In genomic region chr8:70696019-70696885, GRCm38 (mm10) we compare ENCODE assay signal across 8 mouse cellular contexts. TPM values are rescaled to one million over a fixed set of nuclear protein-coding genes. Genes with fewer than 3 reads are reported as not detected.
DNase-seq lines count a peak whose midpoint lies in the region; ATAC-seq and TF ChIP-seq lines count a peak whose summit lies in the region.

No protein-coding gene starts in this region.

- intact Hi-C loops in left cerebral cortex, adult 2 months (cut with DNase I) = no loop called here

- peak overlapping the region; percentile 43 for H3K4me2 ChIP-seq in kidney, embryonic 14.5 days (replicated peaks; ENCODE audit: low read depth, low read length)

- no peak overlapping the region for H3K4me3 ChIP-seq in left cerebral cortex, adult 2 months
- H3K4me3 ChIP-seq in heart, embryonic 10.5 days = peak overlapping the region; percentile 48
- peak overlapping the region; percentile 14; the same call in 1 of the 2 replicates for H3K4me3 ChIP-seq in kidney, embryonic 14.5 days (ENCODE audit: low read length)
- H3K4me3 ChIP-seq in small intestine, adult 2 months (ENCODE audit: low read depth, low read length) = peak overlapping the region; percentile 41

- no peak for TF ChIP-seq CTCF in left cerebral cortex, adult 2 months (IDR thresholded peaks at IDR 0.05)
- no peak for TF ChIP-seq CTCF in small intestine, adult 2 months (IDR thresholded peaks at IDR 0.05; ENCODE audit: extremely low read depth, insufficient read length, insufficient replicate concordance, low read depth, low read length)

- DNase-seq in left cerebral cortex, adult 2 months (ENCODE audit: extremely low spot score in 1 of 2, low spot score in 2 of 2) = peak in 1 of 2 experiments; percentile 49
- DNase-seq in left cerebral cortex, adult 11 months (ENCODE audit: low spot score) = no peak
- DNase-seq in embryo, embryonic 11 days = peak; percentile 93
- peak; percentile 94 for DNase-seq in heart, embryonic 10.5 days (ENCODE audit: low spot score)
- peak; percentile 85 for DNase-seq in lung, postnatal 14 days
- no peak for DNase-seq in frontal cortex, postnatal 25 days (ENCODE audit: low spot score in 2 of 2)

- ATAC-seq in kidney, embryonic 14.5 days (ENCODE audit: low FRiP score, low TSS enrichment) = 0 out of 2 replicates have a peak, but pooled peaks have one; percentile 2

- 6% methylated on average over 31 of the region's 31 CpGs for WGBS in heart, embryonic 10.5 days
- 4% methylated on average over 31 of the region's 31 CpGs for WGBS in kidney, embryonic 14.5 days
- WGBS in small intestine, adult 2 months = 3% methylated on average over 31 of the region's 31 CpGs

- no peak for TF ChIP-seq POLR2A in small intestine, adult 2 months (IDR thresholded peaks at IDR 0.05; ENCODE audit: low read depth, low read length)

- no peaks in the 10 kb centered on the region for H3K9me3 ChIP-seq in heart, embryonic 10.5 days
- H3K9me3 ChIP-seq in kidney, embryonic 14.5 days (ENCODE audit: control insufficient read depth, low read length) = no peaks in the 10 kb centered on the region

- H3K4me1 ChIP-seq in heart, embryonic 10.5 days = peaks cover 64% of the 10 kb centered on the region
- peaks cover 56% of the 10 kb centered on the region for H3K4me1 ChIP-seq in kidney, embryonic 14.5 days (ENCODE audit: control insufficient read depth, insufficient read depth, low read length)
- peaks cover 45% of the 10 kb centered on the region for H3K4me1 ChIP-seq in small intestine, adult 2 months (ENCODE audit: control insufficient read depth, insufficient read depth, insufficient read length, low read length)

- peak overlapping the region; percentile 69 for H3K27ac ChIP-seq in left cerebral cortex, adult 2 months
- H3K27ac ChIP-seq in heart, embryonic 10.5 days = peak overlapping the region; percentile 99
- peak overlapping the region; percentile 92 for H3K27ac ChIP-seq in kidney, embryonic 14.5 days (ENCODE audit: low read depth, low read length)
- peak overlapping the region; percentile 89 for H3K27ac ChIP-seq in small intestine, adult 2 months (ENCODE audit: insufficient read depth, low read depth, low read length)

- H3K27me3 ChIP-seq in heart, embryonic 10.5 days (ENCODE audit: insufficient read depth, poor library complexity, severe bottlenecking) = no peaks in the 10 kb centered on the region
- H3K27me3 ChIP-seq in kidney, embryonic 14.5 days (ENCODE audit: control insufficient read depth, insufficient read depth, low read length) = no peaks in the 10 kb centered on the region
- no peaks in the 10 kb centered on the region for H3K27me3 ChIP-seq in small intestine, adult 2 months (ENCODE audit: control insufficient read depth, insufficient read depth, low read length)

- H3K36me3 ChIP-seq in heart, embryonic 10.5 days = peaks cover 2% of the 10 kb centered on the region; the same call in 1 of the 2 replicates
- peaks cover 2% of the 10 kb centered on the region; the same call in 1 of the 2 replicates for H3K36me3 ChIP-seq in kidney, embryonic 14.5 days (ENCODE audit: control insufficient read depth, insufficient read depth, low read length)
- peaks cover 5% of the 10 kb centered on the region for H3K36me3 ChIP-seq in small intestine, adult 2 months (ENCODE audit: control insufficient read depth, insufficient read depth, low read length)

- peak overlapping the region; percentile 52 for H3K9ac ChIP-seq in kidney, embryonic 14.5 days (ENCODE audit: low read depth, low read length)

RNA-seq across cellular contexts. Expression of gene Jund, which starts 2.5 kb away (rescaled TPM):
- total RNA-seq in left cerebral cortex, adult 2 months (2021) = 100 to 1,000 TPM; 247 to 264 TPM
- 76.3 and 116 TPM in 2 replicates for polyA plus RNA-seq in heart, embryonic 10.5 days (2016; fragmentation: Nextera tagmentation; extraction: Ambion mirVana)
- polyA plus RNA-seq in kidney, embryonic 14.5 days (2014; fragmentation: Nextera tagmentation; extraction: Ambion mirVana) = 95.1 and 117 TPM in 2 replicates
- polyA plus RNA-seq in small intestine, adult 2 months (2012; rRNA removed) = 419 and 1,098 TPM in 2 replicates

RNA-seq across cellular contexts. Expression of gene Iqcn, which starts 7.0 kb away (rescaled TPM):
- total RNA-seq in left cerebral cortex, adult 2 months (2021) = under 1 TPM; 0.16 to 0.21 TPM
- not detected in 2 replicates for polyA plus RNA-seq in heart, embryonic 10.5 days (2016; fragmentation: Nextera tagmentation; extraction: Ambion mirVana)
- polyA plus RNA-seq in kidney, embryonic 14.5 days (2014; fragmentation: Nextera tagmentation; extraction: Ambion mirVana) = 0.12 TPM in 1 of 2 replicates, not detected in the other
- polyA plus RNA-seq in small intestine, adult 2 months (2012; rRNA removed) = 0.03 and 0.05 TPM in 2 replicates

RNA-seq across cellular contexts. Expression of gene Gm3336, which starts 22.1 kb away (rescaled TPM):
- total RNA-seq in left cerebral cortex, adult 2 months (2021) = not detected
- not detected in 2 replicates for polyA plus RNA-seq in heart, embryonic 10.5 days (2016; fragmentation: Nextera tagmentation; extraction: Ambion mirVana)
- polyA plus RNA-seq in kidney, embryonic 14.5 days (2014; fragmentation: Nextera tagmentation; extraction: Ambion mirVana) = 0.23 and 0.73 TPM in 2 replicates
- polyA plus RNA-seq in small intestine, adult 2 months (2012; rRNA removed) = 42.0 and 73.6 TPM in 2 replicates

RNA-seq across cellular contexts. Expression of gene Lsm4, which starts 23.2 kb away (rescaled TPM):
- total RNA-seq in left cerebral cortex, adult 2 months (2021) = 10 to 100 TPM; 62.1 to 62.9 TPM
- 344 and 410 TPM in 2 replicates for polyA plus RNA-seq in heart, embryonic 10.5 days (2016; fragmentation: Nextera tagmentation; extraction: Ambion mirVana)
- 353 and 447 TPM in 2 replicates for polyA plus RNA-seq in kidney, embryonic 14.5 days (2014; fragmentation: Nextera tagmentation; extraction: Ambion mirVana)
- 109 and 152 TPM in 2 replicates for polyA plus RNA-seq in small intestine, adult 2 months (2012; rRNA removed)

RNA-seq across cellular contexts. Expression of gene Pde4c, which starts 27.3 kb away (rescaled TPM):
- total RNA-seq in left cerebral cortex, adult 2 months (2021) = 1 to 10 TPM; 1.9 to 3.0 TPM
- 0.45 and 0.48 TPM in 2 replicates for polyA plus RNA-seq in heart, embryonic 10.5 days (2016; fragmentation: Nextera tagmentation; extraction: Ambion mirVana)
- 2.5 and 4.0 TPM in 2 replicates for polyA plus RNA-seq in kidney, embryonic 14.5 days (2014; fragmentation: Nextera tagmentation; extraction: Ambion mirVana)
- polyA plus RNA-seq in small intestine, adult 2 months (2012; rRNA removed) = 6.5 and 6.8 TPM in 2 replicates

Comparison
In these comparisons a context has a peak if more than half of its experiments do, and no peak if none do; other contexts are left out.
1. DNase-seq: peak in embryo, embryonic 11 days (single experiment), heart, embryonic 10.5 days (single experiment) and lung, postnatal 14 days (single experiment); none in left cerebral cortex, adult 11 months (single experiment) and frontal cortex, postnatal 25 days (0 of 2).
2. RNA of gene Gm3336, which starts 22.1 kb away (polyA plus RNA-seq): 42.0 to 73.6 TPM in small intestine, adult 2 months; 0.23 to 0.73 TPM in kidney, embryonic 14.5 days and not detected in heart, embryonic 10.5 days; every median in the first group is over 10 times any median in the second.
3. Peak in every context shown above with its lines, with median percentiles within 50 percentile points of each other: H3K27ac ChIP-seq.